Mouse (Mus musculus): ENCODE measurements around the gene 1600015I10Rik. TPM values are rescaled to one million over a fixed set of nuclear protein-coding genes. Genes with fewer than 3 reads are reported as not detected.

1600015I10Rik gene
- total RNA-seq, 2 experiments from 2014 or later = not detected

GRCm38 (mm10) chr6:48967868-48968267, 38.2 kb downstream of the 1600015I10Rik start:
- no peak for DNase-seq

- peak in 1 of 2 experiments; percentile 25 for DNase-seq
These were observed 45.0 kb downstream of the 1600015I10Rik start, which contains the start of gene Doxl2 for GRCm38 (mm10) chr6:48974663-48975062. Doxl2 (plus strand) TSS chr6:48974963.

- no peak for DNase-seq
These were observed 49.9 kb downstream of the 1600015I10Rik start for GRCm38 (mm10) chr6:48979616-48980015.

DNA sequence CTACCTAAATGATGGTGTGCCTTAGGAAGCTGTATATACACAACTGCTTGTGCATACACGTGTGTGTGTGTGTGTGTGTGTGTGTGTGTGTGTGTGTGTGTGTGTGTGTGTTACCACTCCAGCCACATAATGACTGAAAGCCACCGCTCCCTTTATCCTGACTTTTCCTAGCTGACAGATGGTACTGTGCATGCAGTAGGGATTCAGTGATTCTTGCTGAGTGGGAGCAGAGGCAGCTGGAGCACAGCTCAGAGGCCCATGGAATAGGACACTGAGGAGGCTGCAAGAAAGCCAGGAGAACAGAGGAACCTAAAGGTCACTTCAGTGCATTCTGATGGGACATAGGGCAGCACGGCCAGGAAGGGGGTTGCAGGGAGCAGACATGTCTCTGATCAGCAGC, 52.6 kb downstream of the 1600015I10Rik start:
- no peak for DNase-seq

Other genes starting within 250 kb of the 1600015I10Rik start
- 10 to 100 TPM; 41.2 to 60.8 TPM for gene Gimap4, start 245.3 kb upstream of the 1600015I10Rik start, total RNA-seq (2021)
- gene Gimap6, start 221.7 kb upstream of the 1600015I10Rik start, total RNA-seq (2021) = 10 to 100 TPM; 55.3 to 73.5 TPM
- gene Gm28053, start 211.3 kb upstream of the 1600015I10Rik start, total RNA-seq (2021) = 1 to 10 TPM; 2.9 to 3.3 TPM
- gene Gimap7, start 211.3 kb upstream of the 1600015I10Rik start, total RNA-seq (2021) = under 1 TPM in 1 of 2 experiments, not detected in 1; 0.53 TPM
- gene Gimap1, start 190.8 kb upstream of the 1600015I10Rik start, total RNA-seq (2021) = 10 to 100 TPM; 10.8 to 15.4 TPM
- gene Gimap5, start 183.7 kb upstream of the 1600015I10Rik start, total RNA-seq (2021) = 10 to 100 TPM; 13.3 to 18.2 TPM
- gene Gimap3, start 159.0 kb upstream of the 1600015I10Rik start, total RNA-seq (2021) = 1 to 10 TPM; 2.9 to 8.5 TPM
- 100 to 1,000 TPM; 293 to 327 TPM for gene Tmem176a, start 89.0 kb upstream of the 1600015I10Rik start, total RNA-seq (2021)
- 100 to 1,000 TPM; 506 to 589 TPM for gene Tmem176b, start 88.4 kb upstream of the 1600015I10Rik start, total RNA-seq (2021)
- not detected for gene Aoc1, start 57.0 kb upstream of the 1600015I10Rik start, total RNA-seq (2021)
- not detected for gene Doxl2, start 45.1 kb downstream of the 1600015I10Rik start, total RNA-seq (2021)
- not detected for gene Svs1, start 57.0 kb downstream of the 1600015I10Rik start, total RNA-seq (2021)
- gene Gpnmb, start 106.7 kb downstream of the 1600015I10Rik start, total RNA-seq (2021) = 1 to 10 TPM in 1 of 2 experiments, under 1 TPM in 1; 0.40 to 7.8 TPM
- 10 to 100 TPM; 33.4 to 54.3 TPM for gene Malsu1, start 143.9 kb downstream of the 1600015I10Rik start, total RNA-seq (2021)